Mouse (Mus musculus) urinary bladder, adult 2 months (tissue): Measurements from ENCODE around the gene Fkbp2. TPM values are rescaled to one million over a fixed set of nuclear protein-coding genes. Genes with fewer than 3 reads are reported as not detected.
A peak's percentile ranks its signal among the peaks of the same experiment; 100 is the strongest.

Experiments used
- DNase-seq: peaks from one replicate; pipeline ENCODE4 v3.0.0; 2022; ENCODE audit warnings: low spot score
- polyA plus RNA-seq: library from polyadenylated mRNA; depleted of rRNA; stranded (reverse); fragments of >200 nt; gene quantifications from 2 replicates; pipeline ENCODE4 v1.2.3, GENCODE M21; 2012; rRNA removed

Gene Fkbp2
- polyA plus RNA-seq, result 83.0 and 89.1 TPM in 2 replicates

DNA sequence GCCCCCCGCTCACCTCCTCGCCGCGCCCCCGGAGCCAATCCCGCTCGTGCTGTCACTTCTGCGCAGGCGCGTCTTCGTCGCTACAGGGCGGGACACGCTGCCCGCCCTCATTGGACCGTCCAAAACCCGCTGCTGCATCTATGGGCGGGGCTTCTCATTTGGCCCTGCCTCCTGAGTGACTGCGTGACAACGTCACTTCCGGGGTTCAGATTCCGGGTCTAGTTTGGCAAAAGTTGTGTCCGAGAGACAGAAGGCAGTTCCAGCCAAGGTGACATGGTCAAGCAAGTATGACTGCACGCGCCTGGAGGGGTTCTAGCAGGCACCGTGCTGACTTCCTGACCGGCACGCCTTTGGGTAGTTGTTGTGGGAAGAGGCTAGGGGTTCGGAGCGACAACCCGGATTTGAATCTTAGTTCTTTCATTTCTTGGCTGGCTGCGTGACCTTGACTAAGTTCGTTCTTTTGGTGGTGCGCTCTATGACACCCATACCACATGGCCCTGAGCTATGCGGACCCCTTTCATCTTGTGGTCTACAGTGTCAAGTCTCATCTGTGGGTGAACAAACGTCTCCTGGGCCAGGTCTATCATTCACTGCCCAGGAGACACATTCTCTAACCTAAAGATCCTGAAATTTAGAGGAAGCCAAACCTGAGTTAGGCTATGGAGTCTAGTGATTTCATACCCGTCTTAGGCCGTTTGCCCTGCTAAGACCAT is at the start of gene Fkbp2:
TSS of gene Fkbp2 (minus strand) at position 121 of the 713 bp plus-strand sequence.
- DNase-seq, result no peak

DNA sequence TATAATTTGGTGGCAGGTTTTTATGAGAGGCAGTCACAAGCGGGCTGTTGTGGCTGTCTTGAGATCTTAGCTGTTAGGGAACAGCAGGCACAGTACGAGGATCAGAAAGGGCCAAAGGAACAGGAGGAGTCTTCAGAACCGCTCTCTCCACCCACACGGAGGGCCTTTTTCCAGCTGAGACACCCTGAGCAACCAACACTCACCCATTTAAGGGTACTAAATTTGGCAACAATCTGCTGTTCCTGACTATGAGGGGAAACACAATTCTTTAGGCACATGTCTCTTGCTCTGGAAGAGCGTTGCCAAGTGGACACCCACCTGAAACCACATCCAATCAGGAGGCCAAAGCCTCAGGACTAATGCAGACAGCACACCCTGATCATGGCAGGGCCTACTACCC is 49.2 kb upstream of the Fkbp2 start:
- no peak for DNase-seq

DNA sequence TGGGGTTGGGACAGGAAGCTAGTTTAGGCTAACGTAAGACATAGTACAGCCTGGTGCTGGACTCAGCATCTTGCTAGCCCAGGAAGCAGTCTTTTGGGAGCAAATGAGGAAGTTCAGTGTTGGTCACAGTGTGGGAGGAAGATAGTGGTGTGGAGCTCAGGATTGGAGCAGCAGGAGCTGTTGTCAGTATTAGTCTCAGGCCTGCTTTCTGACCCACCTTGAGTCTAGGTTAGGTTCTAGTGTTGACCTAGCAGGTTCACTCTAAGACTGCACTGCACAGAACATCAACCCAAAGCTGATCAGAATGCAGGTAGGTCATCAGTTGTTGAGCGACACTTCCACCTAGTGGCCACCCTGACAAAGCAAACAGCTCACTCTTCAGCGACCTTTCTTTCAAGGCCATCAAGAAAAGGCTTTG is 39.9 kb upstream of the Fkbp2 start:
- no peak for DNase-seq

DNA sequence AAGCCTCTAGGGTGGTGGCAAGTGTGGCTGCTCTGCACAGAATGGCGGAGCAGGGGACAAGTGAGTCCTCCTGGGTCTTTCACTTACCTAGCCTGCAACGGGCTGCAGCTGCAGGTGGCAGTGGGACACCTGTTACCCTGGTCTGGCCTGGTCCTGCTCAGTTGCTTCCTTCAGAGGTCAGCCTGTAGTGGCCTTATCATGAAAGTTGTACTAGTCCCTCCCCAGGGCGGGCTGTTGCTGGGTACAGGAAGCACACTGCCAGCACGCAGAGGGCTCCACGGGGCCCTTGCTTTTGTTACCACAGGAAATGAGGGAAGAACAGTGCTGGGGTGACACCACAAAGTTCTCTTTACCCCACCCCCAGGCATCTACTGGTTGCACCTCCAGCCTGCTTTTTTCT is 38.9 kb upstream of the Fkbp2 start, which contains the start of gene Fermt3:
TSS of gene Fermt3 (minus strand) at position 279 of the 400 bp plus-strand sequence.
- no peak for DNase-seq

DNA sequence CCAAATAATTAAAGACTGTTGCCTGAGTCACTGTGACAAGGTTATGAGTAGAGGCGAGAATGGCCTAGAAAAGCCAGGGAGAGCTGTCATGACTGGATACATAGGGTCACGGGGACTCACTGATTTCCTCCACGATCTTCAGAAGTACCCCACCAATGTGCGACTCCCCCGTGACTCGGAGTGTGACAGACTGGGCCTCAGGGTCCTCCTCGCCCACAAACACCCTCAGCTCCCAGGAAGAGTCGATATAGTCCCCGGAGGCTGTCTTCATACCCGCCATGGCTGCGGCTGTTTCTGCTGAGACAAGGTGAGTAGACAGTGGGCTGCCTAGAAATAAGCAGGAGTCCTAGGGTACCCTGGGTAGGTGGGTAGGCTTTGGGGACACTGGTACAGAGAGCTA is 38.2 kb upstream of the Fkbp2 start:
- DNase-seq, result no peak

DNA sequence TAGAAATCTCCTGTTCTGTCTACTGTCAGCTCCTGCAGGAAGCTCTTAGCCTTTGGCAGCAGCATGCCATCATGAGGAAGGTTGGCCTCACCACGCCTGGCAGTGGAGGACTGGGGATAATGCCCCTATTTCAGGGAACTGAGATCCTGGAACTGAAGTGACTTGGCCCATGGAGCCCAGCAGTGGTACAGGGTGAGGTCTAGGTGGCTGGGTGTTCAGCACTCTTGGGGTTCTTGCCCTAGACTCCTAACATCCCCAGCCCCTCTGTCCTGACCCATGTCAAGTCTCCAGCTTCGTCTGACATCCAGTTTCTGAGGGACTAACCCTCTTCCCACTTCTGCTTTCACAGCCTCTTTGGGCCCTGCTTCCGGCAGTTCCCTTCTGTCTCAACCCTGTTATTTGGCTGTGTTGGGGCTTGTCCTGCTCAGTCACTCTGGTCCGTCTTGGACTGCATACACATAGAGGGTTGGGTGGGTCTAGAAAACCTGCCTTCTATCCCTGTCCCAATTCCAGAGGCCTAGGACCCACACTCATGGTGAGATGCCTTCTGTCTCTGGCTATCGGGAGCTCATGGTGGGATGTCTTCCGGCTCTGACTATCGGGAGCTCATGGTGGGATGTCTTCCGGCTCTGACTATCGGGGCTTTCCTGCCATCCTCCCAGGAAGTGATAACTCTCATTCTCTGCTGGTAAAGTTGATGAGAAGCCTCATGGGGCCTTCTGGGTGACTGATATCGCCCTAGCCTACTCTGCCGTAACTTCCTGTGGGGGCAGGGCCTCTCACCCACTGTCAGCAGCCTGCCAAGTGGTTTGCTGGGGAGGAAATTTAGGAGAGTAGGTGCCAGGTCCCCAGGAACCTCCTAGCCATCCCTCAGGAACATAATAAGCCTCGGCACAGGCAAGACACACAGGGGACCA is 37.5 kb upstream of the Fkbp2 start:
- no peak for DNase-seq

DNA sequence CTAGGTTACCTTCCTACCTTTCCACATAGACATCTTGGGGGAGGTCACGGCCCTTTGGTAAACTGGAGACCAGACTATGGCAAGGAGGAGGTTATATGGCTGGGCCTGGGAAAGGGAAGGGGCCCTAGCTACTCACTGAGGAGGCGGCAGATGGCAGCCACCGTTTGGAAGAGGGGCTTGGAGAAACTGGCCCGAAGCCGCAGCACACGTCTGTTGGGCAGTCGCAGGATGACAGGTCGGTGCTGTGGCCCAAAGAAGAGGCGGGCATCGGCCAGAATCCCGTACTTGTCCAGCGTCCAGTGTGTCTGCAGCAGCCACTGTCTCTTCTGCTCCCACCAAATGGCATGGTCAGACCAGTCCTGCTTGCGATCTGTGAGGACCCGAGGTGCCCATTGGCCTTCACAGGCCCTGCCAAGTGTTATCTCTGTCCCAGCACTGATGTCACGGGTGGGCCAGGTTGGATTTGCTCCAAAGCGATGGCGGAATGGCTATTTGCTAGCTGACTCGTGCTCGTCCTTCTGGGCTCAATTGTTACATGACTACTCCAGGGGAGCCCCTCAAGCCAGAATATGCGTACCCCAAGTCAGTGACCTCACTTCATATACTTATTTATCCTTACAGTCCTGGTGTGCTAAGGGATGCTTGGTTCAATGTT is 34.3 kb upstream of the Fkbp2 start:
- DNase-seq, result no peak

DNA sequence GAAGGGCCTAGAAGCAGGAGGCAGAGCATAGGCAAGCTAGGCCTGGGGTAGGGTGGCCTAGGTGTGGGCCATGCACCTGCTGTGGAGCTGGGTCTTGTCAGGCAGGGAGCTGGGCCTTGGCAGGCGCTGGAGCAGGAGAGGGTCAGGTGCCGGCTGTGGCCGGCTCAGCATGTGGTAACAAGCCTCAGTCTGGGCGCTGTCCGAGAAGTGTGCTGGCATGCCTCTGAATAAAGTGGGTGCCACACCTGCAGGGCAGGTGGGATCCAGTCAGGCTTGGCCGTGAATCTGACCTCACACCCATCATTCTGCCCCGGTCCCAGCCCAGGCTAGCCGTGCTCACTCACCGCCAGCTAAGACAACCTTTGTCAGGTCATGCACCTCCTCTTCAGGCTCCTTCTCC is 33.7 kb upstream of the Fkbp2 start:
- DNase-seq, result no peak

DNA sequence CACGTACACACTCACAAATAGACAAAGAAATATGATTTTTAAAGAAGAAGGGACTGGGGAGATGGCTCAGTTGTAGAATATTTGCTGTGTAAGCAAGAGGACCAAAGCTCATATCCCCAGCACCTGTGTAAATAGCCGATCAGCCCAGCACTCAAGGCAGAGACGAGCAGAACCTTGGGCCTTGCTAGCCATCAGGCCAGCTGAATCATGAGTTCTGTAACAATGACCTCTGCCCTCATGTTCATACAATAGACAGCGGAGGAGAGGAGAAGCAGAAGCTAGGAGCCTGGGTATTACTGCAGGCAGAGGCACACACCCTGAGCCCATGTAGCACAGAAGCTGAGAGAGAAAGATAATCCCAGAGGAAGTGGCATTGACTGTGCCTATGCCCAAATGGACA is 32.1 kb upstream of the Fkbp2 start:
- no peak for DNase-seq

DNA sequence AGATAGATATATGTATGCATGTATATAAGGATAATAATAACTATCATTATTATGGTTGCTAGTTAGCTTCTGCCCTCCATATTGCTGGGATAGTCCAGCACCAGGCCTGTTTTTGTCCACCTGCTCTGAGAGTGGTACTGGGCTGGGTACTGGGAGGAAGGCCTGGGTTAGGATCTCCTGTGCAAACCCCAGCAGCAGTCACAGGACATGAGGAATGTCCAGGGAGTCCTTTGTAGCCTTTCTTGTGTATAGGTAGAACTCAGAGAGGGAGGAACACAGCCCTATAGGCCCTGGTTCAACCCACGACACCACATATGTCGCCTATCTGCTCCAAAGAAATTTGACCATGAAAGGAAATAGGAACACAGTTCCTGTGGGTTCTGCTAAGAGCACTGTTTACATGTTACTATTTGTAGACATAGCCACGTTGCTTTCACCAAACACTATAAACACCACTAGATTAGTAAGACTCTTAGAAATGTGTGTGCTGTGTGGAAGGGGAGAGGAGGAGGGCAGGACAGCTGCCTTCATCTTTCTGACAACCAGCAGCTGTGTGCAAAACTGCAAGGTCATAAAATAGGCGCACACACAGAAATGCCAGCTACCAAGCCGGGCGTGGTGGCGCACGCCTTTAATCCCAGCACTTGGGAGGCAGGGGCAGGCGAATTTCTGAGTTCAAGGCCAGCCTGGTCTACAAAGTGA is 26.7 kb upstream of the Fkbp2 start:
- DNase-seq, result no peak

DNA sequence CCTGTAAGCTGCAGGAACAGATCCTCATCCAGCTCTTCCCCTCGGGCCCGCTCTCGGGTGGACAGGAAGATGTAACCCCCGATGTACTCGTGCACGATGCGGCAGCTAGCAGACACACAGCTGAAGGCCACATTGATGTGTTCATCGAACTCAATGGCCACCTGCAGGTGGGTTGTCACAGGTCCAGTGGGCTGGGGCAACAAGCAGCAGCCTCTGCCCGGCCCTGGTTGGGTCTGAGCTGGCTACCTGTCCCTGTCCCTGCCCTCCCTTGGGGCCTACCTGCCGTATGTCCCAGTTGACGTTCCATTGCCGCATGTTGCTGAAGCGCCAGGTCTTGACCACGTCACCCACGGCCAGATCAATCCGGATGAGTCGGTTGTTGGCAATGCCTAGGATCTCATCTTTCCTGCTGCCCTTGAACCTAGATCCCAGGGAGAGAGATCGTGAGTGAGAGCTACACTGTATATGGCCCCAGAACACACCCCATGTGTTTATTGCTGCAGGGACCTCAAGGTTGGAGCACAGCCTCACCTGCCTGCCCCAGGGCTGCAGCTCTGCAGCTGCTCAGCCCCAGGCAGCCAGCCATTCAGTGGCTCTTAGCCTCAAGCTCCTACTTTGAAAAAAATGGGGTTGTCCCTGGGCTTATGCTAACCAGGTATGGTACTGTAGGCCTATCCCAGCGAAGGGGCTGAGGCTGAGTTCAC is 19.2 kb upstream of the Fkbp2 start:
- no peak for DNase-seq

DNA sequence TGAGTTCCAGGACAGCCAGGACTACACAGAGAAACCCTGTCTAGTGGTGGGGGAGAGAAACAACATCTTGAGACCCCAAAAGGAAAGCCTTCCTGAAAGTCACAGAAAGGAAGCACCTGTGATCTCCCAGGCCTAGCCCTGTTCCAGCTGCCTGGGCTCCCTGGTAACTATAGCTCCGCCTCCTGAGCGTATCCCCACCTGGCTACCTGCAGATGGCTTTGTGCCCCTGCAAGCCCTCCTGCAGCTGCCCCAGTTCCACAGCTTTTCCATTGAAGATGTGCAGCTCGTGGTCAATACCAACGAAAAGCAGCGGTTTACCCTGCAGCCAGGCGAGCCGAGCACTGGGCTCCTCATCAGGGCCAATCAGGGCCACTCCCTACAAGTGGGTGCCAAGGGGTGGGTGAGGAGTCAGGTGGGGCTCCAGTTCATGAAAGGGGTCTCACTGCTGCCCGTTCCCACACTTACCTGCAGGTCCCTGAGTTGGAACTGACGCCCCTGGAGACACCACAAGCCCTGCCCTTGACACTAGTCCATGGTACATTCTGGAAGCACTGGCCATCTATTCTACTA is 17.5 kb upstream of the Fkbp2 start:
- DNase-seq, result no peak

DNA sequence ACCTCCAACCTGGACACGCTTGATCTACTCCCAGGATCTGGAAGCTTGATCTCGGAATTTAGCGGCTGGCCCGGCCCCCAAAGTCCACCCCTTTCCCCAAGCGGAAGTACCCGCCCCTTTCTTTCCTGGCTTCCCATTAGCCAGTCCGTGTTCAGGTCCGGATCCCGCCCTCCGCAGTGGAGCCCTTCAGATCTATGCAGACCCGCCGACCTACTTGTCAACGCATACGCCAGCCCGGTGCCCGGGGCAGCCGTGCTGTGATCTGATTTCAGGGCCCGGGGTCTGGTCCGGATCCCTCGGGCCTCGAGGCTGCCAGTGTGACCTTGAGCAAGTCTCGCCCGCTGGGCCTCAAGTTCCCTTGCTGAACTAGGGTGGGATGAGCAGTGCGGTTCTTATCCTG is 15.7 kb upstream of the Fkbp2 start, which contains the start of the genes Nudt22 and Trpt1:
TSS of gene Nudt22 (minus strand) at position 112 of the 400 bp plus-strand sequence.
TSS of gene Trpt1 (plus strand) at position 126 of the 400 bp plus-strand sequence.
- peak; percentile 76 for DNase-seq

DNA sequence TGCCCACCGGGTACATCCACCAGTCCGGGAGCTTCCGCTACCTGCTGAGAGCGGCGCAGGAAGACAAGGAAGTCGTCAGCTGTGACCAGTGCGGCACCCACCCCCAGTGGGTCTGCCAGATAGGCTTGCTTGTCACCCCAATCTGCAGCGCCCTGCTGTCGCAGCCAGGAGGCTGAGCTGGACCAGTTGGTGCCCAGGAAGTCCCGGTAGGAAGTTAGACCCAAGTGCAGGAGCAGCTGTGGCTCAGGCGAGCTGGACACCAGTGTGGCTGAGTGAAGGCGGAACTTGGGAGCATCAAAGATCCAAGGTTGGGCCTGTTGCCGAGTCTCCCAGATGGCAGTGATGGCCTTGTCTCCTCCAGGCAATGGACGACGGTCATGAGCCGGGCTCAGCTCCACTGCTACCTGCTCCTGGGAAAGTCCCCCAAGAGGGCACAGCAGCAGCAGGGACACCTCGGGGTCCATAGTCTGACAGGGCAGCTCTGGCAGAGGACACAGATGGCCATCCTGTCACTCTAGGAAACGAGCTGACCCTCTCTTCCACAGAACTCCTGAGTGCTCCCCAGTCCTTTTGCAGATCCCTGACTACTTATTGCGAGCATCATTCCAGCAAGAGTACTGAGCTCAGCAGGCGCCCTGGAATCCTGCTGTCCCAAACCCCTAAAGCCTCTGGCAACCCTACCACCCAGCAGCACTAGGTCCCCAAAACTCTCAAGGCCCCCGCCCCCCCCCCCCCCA is 15.1 kb upstream of the Fkbp2 start:
- DNase-seq, result no peak

DNA sequence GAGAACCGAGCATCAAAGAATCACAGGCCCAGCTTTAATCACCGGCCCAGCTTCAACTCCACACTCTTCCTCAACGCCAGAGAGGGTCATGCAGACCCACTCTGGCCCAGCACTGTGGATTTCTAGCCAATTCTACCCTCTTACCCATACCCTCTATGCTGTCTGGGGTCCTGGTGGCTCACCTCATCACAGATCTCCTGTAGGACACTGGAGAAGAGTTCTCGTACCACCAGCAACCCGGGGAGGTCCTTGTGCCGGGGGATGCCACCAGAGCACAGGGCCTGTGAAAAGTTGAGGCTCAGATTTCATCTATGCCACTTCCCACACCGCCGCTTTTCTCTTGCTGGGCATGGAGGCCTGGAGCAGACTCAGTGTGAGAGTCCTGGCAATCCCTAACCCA is 14.2 kb upstream of the Fkbp2 start:
- no peak for DNase-seq

DNA sequence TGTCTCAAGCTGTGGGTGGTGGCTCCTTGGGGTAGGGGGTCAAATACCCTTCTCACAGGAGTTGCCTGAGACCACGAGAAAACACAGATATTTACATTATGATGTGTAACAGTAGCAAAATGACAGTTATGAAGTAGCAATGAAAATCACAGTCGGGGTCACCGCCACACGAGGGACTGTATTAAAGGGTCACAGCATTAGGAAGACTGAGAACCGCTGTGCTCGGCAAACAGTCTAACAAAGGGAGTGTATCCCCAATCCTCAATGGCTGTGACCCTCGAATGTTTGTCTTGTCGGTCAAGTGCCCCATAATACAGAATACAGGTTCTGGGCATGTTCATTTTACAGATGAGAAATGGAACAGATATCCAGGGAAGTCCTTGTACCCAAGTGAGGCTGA is 13.7 kb upstream of the Fkbp2 start:
- no peak for DNase-seq

DNA sequence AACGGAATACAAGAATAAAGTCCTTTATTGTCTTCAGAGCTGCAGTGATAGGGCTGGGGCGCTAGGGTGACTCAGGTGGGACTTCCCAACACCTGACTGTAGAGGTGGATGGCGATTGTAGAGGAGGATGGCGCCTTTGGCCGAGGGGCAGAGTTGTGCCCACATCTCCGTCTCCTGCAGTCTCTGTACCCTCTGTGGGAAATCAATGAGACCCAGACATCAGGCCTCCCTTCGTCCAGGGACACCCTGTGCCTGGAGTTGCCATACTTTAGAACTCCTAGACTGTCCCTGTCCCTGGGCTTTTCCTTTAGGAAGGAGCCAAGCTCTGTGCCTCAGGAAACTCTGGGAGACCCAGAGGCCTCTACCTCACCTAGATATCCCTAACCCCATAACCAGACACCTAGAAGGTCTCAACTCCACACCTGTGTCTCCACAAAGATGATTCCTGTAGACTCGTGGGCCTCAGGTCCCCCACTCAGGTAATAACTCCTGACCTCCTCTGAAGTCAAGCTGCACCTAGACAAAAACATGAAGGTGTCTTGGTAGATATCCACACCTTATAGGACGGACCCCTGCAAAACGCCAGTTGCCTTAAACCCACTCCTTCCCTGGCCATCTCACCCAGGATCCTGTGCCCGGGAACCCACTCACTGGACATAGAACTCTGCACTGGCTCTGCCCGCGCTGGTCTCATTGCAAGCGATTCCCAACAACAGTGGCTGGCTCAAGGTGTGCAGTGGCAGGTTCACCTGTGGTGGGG is 12.9 kb upstream of the Fkbp2 start:
- DNase-seq, result no peak

DNA sequence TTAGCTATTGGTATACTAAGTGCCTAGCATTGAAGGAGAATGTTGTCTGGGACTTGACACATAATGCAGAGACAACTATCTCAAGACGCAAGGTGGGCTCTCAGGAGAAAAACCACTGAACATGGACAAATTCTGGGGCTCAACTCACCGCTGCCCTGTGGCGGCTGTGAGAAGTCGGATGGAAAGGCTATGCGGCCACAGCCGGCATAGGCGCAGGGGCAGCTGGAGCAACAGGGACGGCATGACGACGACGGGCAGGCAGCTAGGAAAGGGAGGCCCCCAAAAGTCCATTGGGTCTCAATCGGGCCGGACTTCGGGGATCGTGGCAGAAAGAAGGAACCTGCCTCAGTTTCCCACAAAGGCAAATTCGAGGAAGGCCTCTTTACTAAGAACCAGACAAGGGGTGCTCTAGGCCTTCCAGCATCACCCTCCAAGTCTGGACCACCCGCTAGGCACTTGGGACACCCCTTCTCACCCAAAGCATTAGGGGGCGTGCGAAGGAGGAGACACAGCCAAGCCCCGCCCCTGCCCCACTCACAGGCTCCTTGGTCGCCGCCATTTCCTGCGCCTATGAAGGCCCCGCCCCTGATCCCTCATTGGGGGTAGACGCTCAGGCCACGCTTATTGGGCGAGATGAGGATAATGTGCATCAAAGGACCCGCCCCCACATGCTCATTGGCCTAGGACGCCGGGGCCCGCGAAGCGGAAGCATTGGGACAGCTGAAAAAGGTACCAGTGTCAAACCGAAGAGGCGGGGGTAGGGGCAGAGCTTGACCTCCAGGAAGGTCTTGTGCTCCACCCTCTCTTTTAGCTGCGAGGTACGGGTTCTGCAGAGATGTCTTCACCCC is 11.9 kb upstream of the Fkbp2 start, which contains the start of gene Dnajc4:
TSS of gene Dnajc4 (minus strand) at position 562 of the 848 bp plus-strand sequence.
- DNase-seq, result peak; percentile 80
